Mouse (Mus musculus) liver, adult 2 months (tissue): ENCODE results near the gene Vwa8.

Experiments used
- CTCF ChIP-seq: fragments of 200-500 bp; IDR thresholded peaks from 2 replicates; pipeline ENCODE4 v1.5.1; 2011; ENCODE audit warnings: low read depth, low read length, control low read depth
- POLR2A ChIP-seq: fragments of 200-500 bp; IDR thresholded peaks from 2 replicates; pipeline ENCODE4 v1.6.1; 2011; ENCODE audit warnings: low read length, control low read depth; ENCODE audit not compliant: insufficient read depth; ENCODE audit errors: extremely low read depth

DNA sequence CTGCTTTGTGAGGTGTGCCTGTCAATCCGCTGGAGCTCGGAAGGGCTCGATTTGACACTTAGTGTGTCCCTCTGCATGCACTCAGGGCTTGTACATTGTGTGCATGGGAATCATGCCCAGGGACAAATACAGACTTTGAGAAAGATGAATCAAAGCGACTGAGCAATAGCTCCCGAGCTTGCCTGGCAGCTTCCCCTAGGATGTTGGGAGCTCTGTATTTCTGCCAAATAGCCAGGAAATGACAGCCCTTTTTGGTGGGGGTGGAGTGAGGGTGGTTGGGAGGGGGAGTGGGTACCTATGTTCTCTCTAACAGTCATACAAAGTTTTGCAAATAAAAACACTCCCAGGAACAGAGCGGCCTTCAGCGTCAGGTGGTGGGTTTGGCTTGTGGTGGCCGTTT lies 138.7 kb downstream of the Vwa8 start:
- no peak for TF ChIP-seq CTCF
- TF ChIP-seq POLR2A = no peak
